Mouse (Mus musculus): ENCODE data around the gene Ldlrad1.

DNA sequence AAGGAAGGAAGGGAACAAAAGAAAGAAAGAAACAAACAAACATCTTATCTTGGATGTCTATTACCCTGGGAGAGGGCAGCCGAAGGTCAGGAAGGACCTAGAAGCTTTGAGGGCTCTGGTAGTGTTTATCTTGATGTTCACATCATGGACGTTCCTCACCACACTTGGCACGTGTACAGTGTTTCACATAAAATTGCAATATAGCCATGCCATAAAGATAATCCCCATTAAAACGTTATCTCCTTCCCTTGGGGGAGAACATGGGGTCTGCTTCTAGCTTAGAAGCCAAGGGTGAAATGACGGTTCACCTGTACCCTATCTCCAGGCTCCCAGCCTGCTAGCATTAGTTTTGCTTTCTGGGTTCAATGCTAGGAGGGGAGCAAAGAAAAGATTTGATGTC is 42.3 kb upstream of the Ldlrad1 start:
- no peak for TF ChIP-seq POLR2A (IDR thresholded peaks at IDR 0.05; ENCODE audit: insufficient read length, low read depth)
- no peak for TF ChIP-seq MYOD1 (IDR thresholded peaks at IDR 0.05; ENCODE audit: control insufficient read depth in 1 of 3, insufficient read length in 2 of 3, low read depth in 2 of 3)
- TF ChIP-seq E2F4 (IDR thresholded peaks at IDR 0.05; ENCODE audit: insufficient read depth) = no peak
- TF ChIP-seq USF1 (IDR thresholded peaks at IDR 0.05; ENCODE audit: low read depth) = no peak
- TF ChIP-seq TCF12 (IDR thresholded peaks at IDR 0.05; ENCODE audit: insufficient read depth, poor library complexity, severe bottlenecking) = no peak
- no peak for TF ChIP-seq MYOG (IDR thresholded peaks at IDR 0.05; ENCODE audit: control insufficient read depth in 1 of 3, insufficient read depth in 1 of 3, insufficient read length in 2 of 3, low read depth in 2 of 3)
- no peak for TF ChIP-seq POLR2AphosphoS2 (IDR thresholded peaks at IDR 0.05; ENCODE audit: insufficient read length, low read depth)
- TF ChIP-seq MAX (IDR thresholded peaks at IDR 0.05; ENCODE audit: low read depth) = no peak
- no peak for TF ChIP-seq SRF (IDR thresholded peaks at IDR 0.05; ENCODE audit: control insufficient read depth, insufficient read length, low read depth)
- no peak for TF ChIP-seq REST (IDR thresholded peaks at IDR 0.05; ENCODE audit: insufficient read depth, insufficient read length)
- TF ChIP-seq TCF3 (IDR thresholded peaks at IDR 0.05; ENCODE audit: insufficient read length, low read depth) = no peak

Measured in myocyte (in vitro differentiated cells).